Mouse (Mus musculus): ENCODE measurements around the gene Slc37a1. TPM values are rescaled to one million over a fixed set of nuclear protein-coding genes. Genes with fewer than 3 reads are reported as not detected.

Gene Slc37a1
- polyA plus RNA-seq, 1 experiment from 2014 or later = 5.5 TPM

- Histone ChIP-seq H3K27ac (ENCODE audit: poor library complexity, severe bottlenecking) (no peak overlapping the region), H3K4me2 (no peak overlapping the region), H3K36me3 (no peaks in the 10 kb centered on the region), H3K27me3 (replicated peaks) (no peaks in the 10 kb centered on the region; the same call in 1 of the 2 replicates), H3K9ac (no peak overlapping the region), H3K4me1 (replicated peaks) (peaks cover 4% of the 10 kb centered on the region; the same call in 1 of the 2 replicates), H3K4me3 (no peak overlapping the region), H3K9me3 (replicated peaks) (no peaks in the 10 kb centered on the region)
- ATAC-seq (ENCODE audit: insufficient number of reproducible peaks, low FRiP score) = no peak
- WGBS = 70% methylated on average over 4 of the region's 4 CpGs
These were observed 8.7 kb upstream of the Slc37a1 start for GRCm38 (mm10) chr17:31277931-31278330.

- Histone ChIP-seq H3K4me1 (replicated peaks) (peaks cover 4% of the 10 kb centered on the region; the same call in 1 of the 2 replicates), H3K27me3 (replicated peaks) (no peaks in the 10 kb centered on the region), H3K36me3 (no peaks in the 10 kb centered on the region), H3K4me3 (no peak overlapping the region), H3K4me2 (no peak overlapping the region), H3K27ac (ENCODE audit: poor library complexity, severe bottlenecking) (no peak overlapping the region), H3K9me3 (replicated peaks) (no peaks in the 10 kb centered on the region), H3K9ac (no peak overlapping the region)
- WGBS = 68% methylated on average over 9 of the region's 9 CpGs
- ATAC-seq (ENCODE audit: insufficient number of reproducible peaks, low FRiP score) = no peak
These were observed 7.1 kb upstream of the Slc37a1 start for GRCm38 (mm10) chr17:31279541-31279940.

- WGBS = 51% methylated on average over 6 of the region's 6 CpGs
- H3K4me3 ChIP-seq = no peak overlapping the region
- no peaks in the 10 kb centered on the region for H3K27me3 ChIP-seq (replicated peaks)
- no peak overlapping the region for H3K9ac ChIP-seq
- no peaks in the 10 kb centered on the region for H3K36me3 ChIP-seq
- ATAC-seq (ENCODE audit: insufficient number of reproducible peaks, low FRiP score) = no peak
- no peak overlapping the region for H3K4me2 ChIP-seq
- H3K9me3 ChIP-seq (replicated peaks) = no peaks in the 10 kb centered on the region
- peaks cover 4% of the 10 kb centered on the region; the same call in 1 of the 2 replicates for H3K4me1 ChIP-seq (replicated peaks)
- no peak overlapping the region for H3K27ac ChIP-seq (ENCODE audit: poor library complexity, severe bottlenecking)
These were observed 6.3 kb upstream of the Slc37a1 start for GRCm38 (mm10) chr17:31280269-31280668.

GRCm38 (mm10) chr17:31281830-31282686, 4.5 kb upstream of the Slc37a1 start:
- Histone ChIP-seq H3K4me3 (no peak overlapping the region), H3K27me3 (replicated peaks) (no peaks in the 10 kb centered on the region), H3K36me3 (no peaks in the 10 kb centered on the region), H3K4me2 (no peak overlapping the region), H3K9ac (no peak overlapping the region), H3K9me3 (replicated peaks) (no peaks in the 10 kb centered on the region), H3K4me1 (replicated peaks) (peaks cover 4% of the 10 kb centered on the region; the same call in 1 of the 2 replicates), H3K27ac (ENCODE audit: poor library complexity, severe bottlenecking) (no peak overlapping the region)
- ATAC-seq (ENCODE audit: insufficient number of reproducible peaks, low FRiP score) = no peak
- 45% methylated on average over 19 of the region's 19 CpGs for WGBS

DNA sequence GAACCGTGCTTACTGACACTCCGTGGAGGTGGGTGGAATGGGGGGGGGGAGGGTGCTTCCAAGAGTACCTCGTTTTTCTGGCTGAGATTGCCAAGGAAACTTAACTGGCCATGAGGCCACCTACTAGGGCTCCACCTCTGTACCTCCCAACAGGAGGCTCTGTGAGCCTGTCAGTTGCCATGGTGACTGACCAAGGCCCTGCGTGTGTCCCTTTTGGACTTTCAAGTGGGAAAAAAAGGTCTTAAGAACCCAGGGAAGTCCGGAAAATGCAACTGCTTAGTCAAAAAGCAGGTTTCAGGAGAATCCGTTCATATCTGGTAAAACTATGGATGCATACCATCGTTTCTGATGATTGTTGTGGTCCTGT, 3.9 kb upstream of the Slc37a1 start:
- Histone ChIP-seq H3K4me1 (replicated peaks) (peaks cover 4% of the 10 kb centered on the region; the same call in 1 of the 2 replicates), H3K36me3 (no peaks in the 10 kb centered on the region), H3K27ac (ENCODE audit: poor library complexity, severe bottlenecking) (no peak overlapping the region), H3K9ac (no peak overlapping the region), H3K27me3 (replicated peaks) (0 out of 2 replicates have a peak, but pooled peaks cover 2% of the 10 kb centered on the region), H3K9me3 (replicated peaks) (no peaks in the 10 kb centered on the region), H3K4me2 (no peak overlapping the region), H3K4me3 (no peak overlapping the region)
- WGBS = 32% methylated on average over 7 of the region's 7 CpGs
- no peak for ATAC-seq (ENCODE audit: insufficient number of reproducible peaks, low FRiP score)

DNA sequence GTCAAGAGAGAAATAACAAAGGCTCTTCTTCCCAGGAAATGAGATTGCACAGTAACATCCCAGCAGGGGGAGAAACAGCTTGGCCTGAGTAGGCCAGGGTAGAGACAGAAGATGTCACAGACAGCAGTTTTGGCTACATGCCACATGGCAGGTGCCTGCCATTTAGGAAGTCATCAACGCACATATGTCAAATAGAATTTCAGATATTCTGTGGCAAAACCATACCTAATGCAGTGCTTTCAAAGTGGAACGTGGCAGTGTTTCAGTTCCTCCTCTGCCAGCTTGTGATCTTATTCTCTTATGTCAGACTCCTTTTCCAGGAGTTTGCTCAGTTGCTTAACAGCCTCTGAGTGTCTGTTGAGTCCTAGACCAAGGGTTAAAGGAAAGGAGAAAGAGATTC, 725 bp upstream of the Slc37a1 start:
- H3K9ac ChIP-seq = no peak overlapping the region
- no peak overlapping the region for H3K4me3 ChIP-seq
- WGBS = 80% methylated on average over 2 of the region's 2 CpGs

DNA sequence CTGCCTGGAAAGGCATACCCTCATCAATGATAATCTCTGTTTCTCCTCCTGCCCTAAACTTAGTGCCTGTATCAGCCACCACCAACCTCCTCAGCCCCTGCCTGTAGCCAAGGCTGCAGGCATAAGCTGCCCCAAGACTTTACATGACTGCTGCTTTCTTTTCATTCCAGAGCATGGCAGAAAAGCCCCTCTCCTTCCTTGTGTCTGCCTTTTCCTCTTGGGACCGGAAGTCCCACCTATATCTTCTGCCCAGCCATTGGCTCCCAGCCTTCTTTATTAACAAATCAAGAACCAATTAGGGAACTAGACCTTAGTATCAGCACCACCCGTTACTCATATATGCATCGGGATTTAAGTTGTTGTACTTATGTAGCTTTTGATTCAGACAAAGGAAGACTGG, 624 bp downstream of the Slc37a1 start:
- Histone ChIP-seq H3K9me3 (replicated peaks) (no peaks in the 10 kb centered on the region), H3K4me1 (replicated peaks) (0 out of 2 replicates have a peak, but pooled peaks cover 3% of the 10 kb centered on the region), H3K27ac (ENCODE audit: poor library complexity, severe bottlenecking) (no peak overlapping the region), H3K4me3 (no peak overlapping the region), H3K27me3 (replicated peaks) (0 out of 2 replicates have a peak, but pooled peaks cover 3% of the 10 kb centered on the region), H3K4me2 (no peak overlapping the region), H3K36me3 (no peaks in the 10 kb centered on the region), H3K9ac (0 out of 2 replicates have a peak overlapping the region, but pooled peaks have one; percentile 30)
- WGBS = 79% methylated on average over 3 of the region's 3 CpGs
- no peak for ATAC-seq (ENCODE audit: insufficient number of reproducible peaks, low FRiP score)

More for the DNA sequence above, 725 bp upstream of the Slc37a1 start:
- H3K9me3 ChIP-seq (replicated peaks) = no peaks in the 10 kb centered on the region
- no peaks in the 10 kb centered on the region for H3K36me3 ChIP-seq
- no peak for ATAC-seq (ENCODE audit: insufficient number of reproducible peaks, low FRiP score)
- H3K4me2 ChIP-seq = no peak overlapping the region
- H3K4me1 ChIP-seq (replicated peaks) = 0 out of 2 replicates have a peak, but pooled peaks cover 3% of the 10 kb centered on the region
- H3K27ac ChIP-seq (ENCODE audit: poor library complexity, severe bottlenecking) = no peak overlapping the region
- 0 out of 2 replicates have a peak, but pooled peaks cover 3% of the 10 kb centered on the region for H3K27me3 ChIP-seq (replicated peaks)

- 0 out of 2 replicates have a peak, but pooled peaks cover 3% of the 10 kb centered on the region for H3K4me1 ChIP-seq (replicated peaks)
- ATAC-seq (ENCODE audit: insufficient number of reproducible peaks, low FRiP score) = no peak
- H3K9ac ChIP-seq = no peak overlapping the region
- H3K36me3 ChIP-seq = no peaks in the 10 kb centered on the region
- H3K27ac ChIP-seq (ENCODE audit: poor library complexity, severe bottlenecking) = no peak overlapping the region
- WGBS = 50% methylated on average over 7 of the region's 7 CpGs
- 0 out of 2 replicates have a peak, but pooled peaks cover 3% of the 10 kb centered on the region for H3K27me3 ChIP-seq (replicated peaks)
- H3K9me3 ChIP-seq (replicated peaks) = no peaks in the 10 kb centered on the region
- no peak overlapping the region for H3K4me2 ChIP-seq
- H3K4me3 ChIP-seq = no peak overlapping the region
These were observed 2.6 kb downstream of the Slc37a1 start for GRCm38 (mm10) chr17:31288999-31289726.

DNA sequence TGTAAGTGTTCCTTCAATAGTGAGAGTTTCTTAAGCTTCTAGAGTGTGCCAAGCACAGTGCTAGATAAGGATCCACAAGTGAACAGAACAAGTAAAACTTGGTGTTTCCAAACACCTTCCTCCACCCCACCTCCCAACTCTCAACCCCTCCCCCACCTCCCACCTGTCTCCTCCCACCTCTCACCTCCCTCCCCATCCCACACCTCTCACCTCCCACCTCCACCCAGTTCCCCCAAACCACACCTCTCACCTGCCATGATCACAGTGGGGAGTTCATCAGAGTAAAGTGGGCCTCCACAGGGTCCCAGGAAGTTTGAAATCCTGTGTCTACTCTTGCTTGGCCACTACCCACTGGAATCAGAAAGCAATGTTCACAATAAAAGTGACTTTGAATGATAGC, 3.7 kb downstream of the Slc37a1 start:
- Histone ChIP-seq H3K4me3 (no peak overlapping the region), H3K27ac (ENCODE audit: poor library complexity, severe bottlenecking) (no peak overlapping the region), H3K36me3 (no peaks in the 10 kb centered on the region), H3K9me3 (replicated peaks) (no peaks in the 10 kb centered on the region), H3K9ac (no peak overlapping the region), H3K4me2 (no peak overlapping the region), H3K27me3 (replicated peaks) (peaks cover 10% of the 10 kb centered on the region; the same call in 1 of the 2 replicates), H3K4me1 (replicated peaks) (peaks cover 7% of the 10 kb centered on the region; the same call in 1 of the 2 replicates)
- ATAC-seq (ENCODE audit: insufficient number of reproducible peaks, low FRiP score) = no peak

DNA sequence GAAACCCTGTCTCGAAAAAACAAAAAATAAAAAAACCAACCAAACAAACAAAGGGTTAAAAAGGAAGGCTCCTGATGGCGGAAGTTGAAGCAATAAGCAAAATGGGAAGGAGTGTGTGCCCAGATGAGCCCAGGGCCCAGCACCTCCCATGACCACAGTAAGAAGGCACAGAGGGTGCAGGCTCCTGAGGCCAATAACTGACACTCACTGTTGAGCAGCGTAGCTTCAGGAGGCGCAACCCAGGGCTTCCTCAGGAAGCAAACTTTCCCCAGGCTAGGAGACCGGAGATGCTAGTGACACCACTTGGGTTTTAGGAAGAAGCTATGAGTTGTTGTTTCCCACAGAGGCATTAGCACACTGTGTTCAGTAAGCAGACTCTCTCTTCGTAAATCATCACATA, 4.3 kb downstream of the Slc37a1 start:
- Histone ChIP-seq H3K4me1 (replicated peaks) (peaks cover 12% of the 10 kb centered on the region; the same call in 1 of the 2 replicates), H3K9me3 (replicated peaks) (no peaks in the 10 kb centered on the region), H3K36me3 (no peaks in the 10 kb centered on the region), H3K27ac (ENCODE audit: poor library complexity, severe bottlenecking) (no peak overlapping the region), H3K4me2 (no peak overlapping the region), H3K4me3 (no peak overlapping the region), H3K27me3 (replicated peaks) (peaks cover 15% of the 10 kb centered on the region; the same call in 1 of the 2 replicates), H3K9ac (no peak overlapping the region)
- 62% methylated on average over 6 of the region's 6 CpGs for WGBS
- ATAC-seq (ENCODE audit: insufficient number of reproducible peaks, low FRiP score) = no peak
